Mouse (Mus musculus) heart, embryonic 16.5 days (tissue): ENCODE measurements around the gene Hectd4. TPM values are rescaled to one million over a fixed set of nuclear protein-coding genes. Genes with fewer than 3 reads are reported as not detected.

ENCODE experiments used
- ATAC-seq: fragments of 200-750 bp; cut with Nextera tagmentation; replicated peaks from 2 replicates; pipeline ENCODE4 v1.8.0; 2017; ENCODE audit warnings: moderate number of reproducible peaks; ENCODE audit not compliant: insufficient read depth, low FRiP score; ENCODE audit errors: extremely low read depth
- H3K27ac ChIP-seq: fragments of 300-500 bp; sonication (generic); 2 replicates; pipeline ENCODE4 v1.5.1; 2014; ENCODE audit warnings: mild to moderate bottlenecking, low read length, control low read depth, moderate library complexity
- H3K27me3 ChIP-seq: fragments of 300-500 bp; sonication (generic); 2 replicates; pipeline ENCODE4 v1.6.1; 2014; ENCODE audit warnings: low read length, mixed read lengths; ENCODE audit not compliant: control insufficient read depth, insufficient read depth
- H3K36me3 ChIP-seq: fragments of 300-500 bp; sonication (generic); 2 replicates; pipeline ENCODE4 v1.6.1; 2014; ENCODE audit not compliant: control insufficient read depth, insufficient read depth
- H3K4me1 ChIP-seq: fragments of 300-500 bp; sonication (generic); 2 replicates; pipeline ENCODE4 v1.6.1; 2014; ENCODE audit warnings: low read length, mixed read lengths; ENCODE audit not compliant: control insufficient read depth, insufficient read depth
- H3K4me2 ChIP-seq: fragments of 300-500 bp; sonication (generic); 2 replicates; pipeline ENCODE4 v1.6.1; 2014; ENCODE audit warnings: low read depth, mild to moderate bottlenecking, control low read depth, low read length
- H3K4me3 ChIP-seq: fragments of 300-500 bp; sonication (generic); 2 replicates; pipeline ENCODE4 v1.5.1; 2014; ENCODE audit warnings: mild to moderate bottlenecking, control low read depth, low read length
- H3K9ac ChIP-seq: fragments of 300-500 bp; sonication (generic); 2 replicates; pipeline ENCODE4 v1.6.1; 2014; ENCODE audit warnings: low read length, control low read depth
- H3K9me3 ChIP-seq: fragments of 300-500 bp; sonication (generic); replicated peaks from 2 replicates; pipeline ENCODE4 v1.6.1; 2016; ENCODE audit warnings: low read length; ENCODE audit not compliant: control insufficient read depth
- WGBS: fragments of 180-500 bp; shearing (Covaris S2); extraction: QIAGEN DNeasy Blood & Tissue Kit; methylation state at CpG from one replicate; pipeline ENCODE4 v1.1.7; 2014; 5-methylcytosine and 5-hydroxymethylcytosine counted together
- polyA plus RNA-seq: library from polyadenylated mRNA; unstranded; fragments of >200 nt; fragmentation: Nextera tagmentation; extraction: Ambion mirVana; gene quantifications from 2 replicates; pipeline ENCODE4 v1.2.1, GENCODE M21; 2015

Hectd4 gene
- polyA plus RNA-seq, 1 experiment from 2014 or later, result 2.6 TPM

DNA sequence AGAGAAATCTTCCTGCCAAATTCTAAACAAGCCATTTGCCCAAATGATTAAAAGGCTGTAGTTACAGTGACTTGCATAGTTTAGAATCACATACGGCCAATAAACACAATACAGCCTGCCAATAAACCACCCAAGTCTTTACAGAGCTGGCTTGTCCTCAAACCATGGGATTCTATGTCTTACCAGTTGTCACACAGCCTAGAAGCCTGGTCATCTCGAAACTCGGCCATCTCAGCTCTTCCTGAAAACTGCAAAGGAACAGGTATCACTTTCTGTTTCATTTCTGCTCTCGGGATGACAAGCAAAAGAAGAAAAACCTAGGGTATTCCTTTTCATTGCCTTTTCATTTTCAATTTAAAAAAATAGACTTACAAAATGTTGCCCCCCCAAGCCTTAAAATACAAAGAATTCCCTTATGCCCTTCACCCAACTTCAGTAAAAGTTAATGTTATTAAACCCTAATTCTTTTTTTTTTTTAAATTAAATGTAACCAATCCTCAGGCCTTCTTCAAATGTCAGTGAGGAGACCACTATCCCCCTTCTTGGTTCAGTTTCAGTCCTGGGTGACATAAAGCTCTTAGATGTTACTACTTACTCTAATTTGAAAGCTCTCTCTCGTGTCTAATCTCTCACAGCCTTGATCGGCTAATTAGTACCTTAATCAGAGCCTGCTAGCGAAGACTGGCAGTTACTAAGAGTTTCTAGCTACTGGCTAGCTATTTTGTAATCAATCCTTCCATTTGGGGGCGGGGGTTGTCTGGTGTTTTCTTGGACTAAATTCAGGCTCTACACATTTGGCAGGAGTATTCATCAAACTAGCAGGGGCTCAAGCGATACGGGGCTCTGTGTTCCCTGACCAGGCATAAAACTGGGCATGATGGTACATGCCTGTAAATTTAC, 164.1 kb downstream of the Hectd4 start:
- WGBS, result 49% methylated on average over 10 of the region's 10 CpGs
- Histone ChIP-seq H3K27me3 (no peaks in the 10 kb centered on the region), H3K9ac (peak overlapping the region; percentile 90), H3K9me3 (peaks cover 5% of the 10 kb centered on the region), H3K4me3 (peak overlapping the region; percentile 85), H3K4me1 (peaks cover 17% of the 10 kb centered on the region), H3K27ac (peak overlapping the region; percentile 97), H3K4me2 (peak overlapping the region; percentile 76), H3K36me3 (peaks cover 19% of the 10 kb centered on the region)
- no peak for ATAC-seq

DNA sequence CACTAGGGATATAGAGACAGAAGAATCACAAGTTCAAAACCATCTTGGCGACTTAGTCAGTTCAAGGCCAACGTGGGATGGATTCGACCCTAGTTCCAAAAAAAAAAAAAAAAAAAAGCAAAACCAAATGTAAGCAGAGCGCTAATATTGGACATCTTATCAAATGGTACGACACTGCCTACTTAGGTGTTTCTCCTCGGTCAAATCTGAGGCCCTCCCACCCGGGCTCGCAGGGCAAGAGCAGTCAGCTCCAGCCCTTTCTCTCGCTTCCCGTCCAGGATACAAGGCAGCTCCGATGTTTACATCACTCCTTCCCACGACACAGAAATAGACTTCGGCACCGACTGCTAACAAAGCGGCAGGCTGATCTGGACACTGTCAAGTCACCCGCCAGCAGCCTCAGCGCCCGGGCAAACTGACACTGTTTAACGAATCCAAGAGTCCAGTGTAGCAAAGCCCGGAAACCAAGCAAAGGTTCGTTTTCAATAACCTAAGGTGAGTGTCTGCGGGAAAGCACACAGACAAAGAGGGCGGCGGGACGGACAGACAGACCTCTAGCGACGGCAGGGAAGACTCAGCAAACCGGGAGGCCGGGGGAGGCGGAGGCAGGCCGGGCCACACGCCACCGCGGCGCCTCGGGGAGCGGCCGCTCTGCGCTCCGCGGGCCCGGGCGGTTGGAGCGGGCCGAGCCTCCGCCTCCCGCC, 164.9 kb downstream of the Hectd4 start:
- Histone ChIP-seq H3K36me3 (peaks cover 15% of the 10 kb centered on the region), H3K4me1 (peaks cover 17% of the 10 kb centered on the region), H3K9ac (peak overlapping the region; percentile 90), H3K9me3 (peaks cover 5% of the 10 kb centered on the region), H3K27ac (peak overlapping the region; percentile 97), H3K4me2 (peak overlapping the region; percentile 76), H3K4me3 (peak overlapping the region; percentile 85), H3K27me3 (no peaks in the 10 kb centered on the region)
- under 1% methylated on average over 45 of the region's 47 CpGs for WGBS
- peak; percentile 75 for ATAC-seq

- Histone ChIP-seq H3K27me3 (no peaks in the 10 kb centered on the region), H3K4me2 (peak within 1 kb of the TSS; percentile 76), H3K9ac (peak within 1 kb of the TSS; percentile 90), H3K4me1 (peaks cover 17% of the 10 kb centered on the region), H3K9me3 (peaks cover 5% of the 10 kb centered on the region), H3K27ac (peak within 1 kb of the TSS; percentile 97), H3K36me3 (peaks cover 12% of the 10 kb centered on the region), H3K4me3 (peak within 1 kb of the TSS; percentile 85)
- ATAC-seq, result peak; percentile 92
- under 1% methylated on average over 37 of the region's 45 CpGs for WGBS
Observed at GRCm38 (mm10) chr5:121385461-121386119, 165.6 kb downstream of the Hectd4 start, which contains the start of gene Trafd1. Gene Trafd1 (minus strand): TSS chr5:121385632.

GRCm38 (mm10) chr5:121386120-121386909, 166.3 kb downstream of the Hectd4 start:
- Histone ChIP-seq H3K9me3 (no peaks in the 10 kb centered on the region), H3K27me3 (no peaks in the 10 kb centered on the region), H3K4me2 (peak overlapping the region; percentile 76), H3K9ac (peak overlapping the region; percentile 51; the same call in 1 of the 2 replicates), H3K4me3 (peak overlapping the region; percentile 85), H3K27ac (peak overlapping the region; percentile 13; the same call in 1 of the 2 replicates), H3K4me1 (peaks cover 17% of the 10 kb centered on the region), H3K36me3 (peaks cover 5% of the 10 kb centered on the region)
- WGBS, result 34% methylated on average over 22 of the region's 22 CpGs
- no peak for ATAC-seq

- Histone ChIP-seq H3K4me3 (no peak overlapping the region), H3K4me2 (no peak overlapping the region), H3K4me1 (peaks cover 17% of the 10 kb centered on the region), H3K9me3 (no peaks in the 10 kb centered on the region), H3K36me3 (no peaks in the 10 kb centered on the region), H3K9ac (no peak overlapping the region), H3K27me3 (no peaks in the 10 kb centered on the region), H3K27ac (no peak overlapping the region)
- no peak for ATAC-seq
- WGBS, result 48% methylated on average over 4 of the region's 4 CpGs
Observed at GRCm38 (mm10) chr5:121387126-121387525, 167.1 kb downstream of the Hectd4 start.

GRCm38 (mm10) chr5:121389106-121389505, 169.1 kb downstream of the Hectd4 start:
- no peak overlapping the region for H3K9ac ChIP-seq
- WGBS, result 62% methylated on average over 7 of the region's 7 CpGs
- no peak overlapping the region for H3K27ac ChIP-seq
- H3K27me3 ChIP-seq, result no peaks in the 10 kb centered on the region
- no peak overlapping the region for H3K4me3 ChIP-seq
- no peaks in the 10 kb centered on the region for H3K36me3 ChIP-seq
- no peak for ATAC-seq
- no peaks in the 10 kb centered on the region for H3K9me3 ChIP-seq
- H3K4me2 ChIP-seq, result no peak overlapping the region
- H3K4me1 ChIP-seq, result peaks cover 13% of the 10 kb centered on the region

DNA sequence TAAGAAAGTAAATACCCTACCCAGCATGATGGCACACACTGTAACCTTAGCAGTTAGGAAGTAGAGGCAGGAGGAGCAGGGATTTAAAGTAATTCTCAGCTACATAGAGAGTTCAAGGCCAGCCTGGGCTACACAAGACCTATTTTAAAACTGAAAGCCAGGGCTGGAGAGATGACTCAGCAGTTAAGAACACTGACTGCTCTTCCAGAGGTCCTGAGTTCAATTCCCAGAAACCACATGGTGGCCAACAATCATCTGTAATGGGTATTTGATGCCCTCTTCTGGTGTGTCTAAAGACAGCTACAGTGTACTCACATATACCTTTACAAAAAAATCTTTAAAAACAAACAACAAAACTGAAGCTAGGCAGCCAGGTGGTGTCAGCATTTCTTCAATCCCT, 169.7 kb downstream of the Hectd4 start:
- Histone ChIP-seq H3K4me1 (peaks cover 8% of the 10 kb centered on the region), H3K9me3 (peaks cover 3% of the 10 kb centered on the region; the same call in 1 of the 2 replicates), H3K27me3 (no peaks in the 10 kb centered on the region), H3K27ac (no peak overlapping the region), H3K36me3 (no peaks in the 10 kb centered on the region), H3K4me3 (no peak overlapping the region), H3K9ac (no peak overlapping the region), H3K4me2 (no peak overlapping the region)
- no peak for ATAC-seq

DNA sequence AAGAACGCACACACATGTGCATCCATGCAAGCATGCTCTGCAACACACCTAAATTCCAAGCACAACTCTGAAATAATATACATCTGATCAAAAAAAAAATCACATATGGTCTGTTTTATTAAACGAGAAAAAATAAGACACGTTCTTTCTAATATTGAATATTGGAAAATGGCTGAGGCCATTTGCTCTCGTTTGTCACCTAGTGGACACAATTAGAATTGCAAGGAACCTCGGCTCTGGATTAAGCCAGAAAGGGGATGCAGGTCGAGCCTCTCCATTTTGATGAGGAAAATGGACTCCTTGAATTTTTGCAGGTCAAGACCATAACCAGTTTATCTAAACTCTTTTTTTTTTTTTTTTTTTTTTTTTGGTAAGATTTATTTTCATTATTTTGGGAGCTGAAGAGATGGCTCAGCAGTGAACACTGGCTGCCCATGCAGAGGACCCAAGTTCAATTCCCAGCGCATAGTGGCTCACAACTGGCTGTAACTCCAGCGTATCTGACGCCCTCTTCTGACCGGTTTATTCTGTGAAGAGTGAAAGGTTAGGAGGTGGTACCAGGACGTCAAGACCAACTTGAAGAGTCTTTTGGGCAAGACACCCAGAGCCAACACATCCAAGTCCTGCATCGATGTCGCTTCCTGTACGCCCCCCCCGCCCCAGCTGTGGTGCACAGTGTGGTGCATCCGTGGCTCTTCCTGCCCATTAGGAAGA, 172.8 kb downstream of the Hectd4 start:
- H3K9ac ChIP-seq, result no peak overlapping the region
- no peak overlapping the region for H3K27ac ChIP-seq
- H3K4me1 ChIP-seq, result peaks cover 5% of the 10 kb centered on the region; the same call in 1 of the 2 replicates
- WGBS, result 55% methylated on average over 16 of the region's 16 CpGs
- peaks cover 3% of the 10 kb centered on the region; the same call in 1 of the 2 replicates for H3K9me3 ChIP-seq
- H3K27me3 ChIP-seq, result no peaks in the 10 kb centered on the region
- H3K4me2 ChIP-seq, result no peak overlapping the region
- H3K4me3 ChIP-seq, result no peak overlapping the region
- H3K36me3 ChIP-seq, result no peaks in the 10 kb centered on the region
- ATAC-seq, result no peak
